Mouse (Mus musculus): ENCODE measurements around the gene Cers6.

GRCm38 (mm10) chr2:68981302-68981701 lies 120.1 kb downstream of the Cers6 start:
- TF ChIP-seq CTCF (IDR thresholded peaks at IDR 0.05) (no peak), EP300 (IDR thresholded peaks at IDR 0.05; ENCODE audit: insufficient read depth, low read depth, low read length) (no peak)
